Mouse (Mus musculus): Measurements from ENCODE around the gene Susd6. TPM values are rescaled to one million over a fixed set of nuclear protein-coding genes. Genes with fewer than 3 reads are reported as not detected.

Gene Susd6
- total RNA-seq, 1 experiment, result 49.5 TPM

DNA sequence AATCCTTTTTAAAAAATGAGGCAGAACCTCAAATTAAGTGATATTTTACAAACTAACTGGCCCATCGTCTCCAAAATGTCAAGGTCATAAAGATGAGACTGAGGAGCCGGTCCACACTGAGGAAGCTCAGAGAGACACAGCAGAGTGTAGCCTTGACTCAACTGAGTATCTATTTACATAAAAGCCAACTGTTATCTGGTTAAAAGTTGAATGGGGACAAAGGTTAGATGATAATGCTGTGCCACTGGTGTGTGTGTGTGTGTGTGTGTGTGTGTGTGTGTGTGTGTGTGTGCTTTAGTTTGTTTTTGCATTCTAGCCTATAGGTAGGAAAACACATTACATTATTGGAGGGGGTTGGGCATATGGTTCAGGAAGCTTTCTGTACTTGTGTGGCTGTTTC lies 100.8 kb downstream of the Susd6 start:
- H3K4me3 ChIP-seq (ENCODE audit: insufficient read depth in 1 of 2, low read depth in 1 of 2, low read length in 2 of 2, poor library complexity in 1 of 2, severe bottlenecking in 1 of 2), result no peak overlapping the region
- H3K4me1 ChIP-seq (ENCODE audit: control insufficient read depth in 2 of 2, insufficient read depth in 2 of 2, low read length in 2 of 2, poor library complexity in 1 of 2), result peaks cover 0 to 18% of the 10 kb centered on the region in 2 experiments; a peak in 1 of 4 replicates
- no peak for DNase-seq (ENCODE audit: low read depth, low spot score)
- in situ Hi-C loops (cut with MboI; ENCODE audit: low sequenced_read_pairs in 2 of 2, unreplicated experiment in 2 of 2), result loop anchor here in 1 of 2 experiments (10.0 kb wide), 1 partner anchor 126 kb away; the partner anchor contains the start of gene Ccdc177
- H3K9me3 ChIP-seq (ENCODE audit: control insufficient read depth, insufficient read depth, low read depth, low read length), result no peaks in the 10 kb centered on the region
- H3K9ac ChIP-seq (ENCODE audit: insufficient read depth, low read depth, low read length, poor library complexity, severe bottlenecking), result no peak overlapping the region
- no peak overlapping the region for H3K27ac ChIP-seq (ENCODE audit: insufficient read depth, low read depth, low read length, poor library complexity, severe bottlenecking)
- no peaks in the 10 kb centered on the region for H3K36me3 ChIP-seq (ENCODE audit: control insufficient read depth, insufficient read depth, low read length, poor library complexity, severe bottlenecking)
- TF ChIP-seq ZC3H11A (IDR thresholded peaks at IDR 0.05; ENCODE audit: borderline replicate concordance, low read depth, low read length) (no peak), HCFC1 (IDR thresholded peaks at IDR 0.05; ENCODE audit: borderline replicate concordance, insufficient read depth, low read length) (no peak), CHD2 (IDR thresholded peaks at IDR 0.05; ENCODE audit: low read depth, low read length) (no peak), ZNF384 (IDR thresholded peaks at IDR 0.05; ENCODE audit: low read depth, low read length) (no peak), MAFK (IDR thresholded peaks at IDR 0.05; ENCODE audit: insufficient read depth, low read depth, low read length) (no peak)

- H3K27ac ChIP-seq (ENCODE audit: insufficient read depth, low read depth, low read length, poor library complexity, severe bottlenecking), result no peak overlapping the region
- in situ Hi-C loops (cut with MboI; ENCODE audit: low sequenced_read_pairs in 2 of 2, unreplicated experiment in 2 of 2), result loop anchor here in 1 of 2 experiments (10.0 kb wide), 1 partner anchor 129 kb away; the partner anchor contains the start of gene Ccdc177
- H3K9me3 ChIP-seq (ENCODE audit: control insufficient read depth, insufficient read depth, low read depth, low read length), result no peaks in the 10 kb centered on the region
- H3K4me1 ChIP-seq (ENCODE audit: control insufficient read depth in 2 of 2, insufficient read depth in 2 of 2, low read length in 2 of 2, poor library complexity in 1 of 2), result peaks cover 0 to 11% of the 10 kb centered on the region in 2 experiments; a peak in 1 of 4 replicates
- DNase-seq (ENCODE audit: low read depth, low spot score), result no peak
- H3K36me3 ChIP-seq (ENCODE audit: control insufficient read depth, insufficient read depth, low read length, poor library complexity, severe bottlenecking), result no peaks in the 10 kb centered on the region
- TF ChIP-seq ZNF384 (IDR thresholded peaks at IDR 0.05; ENCODE audit: low read depth, low read length) (0 out of 2 replicates have a peak, but pooled peaks have one; percentile 16), CHD2 (IDR thresholded peaks at IDR 0.05; ENCODE audit: low read depth, low read length) (no peak)
- H3K4me3 ChIP-seq (ENCODE audit: insufficient read depth in 1 of 2, low read depth in 1 of 2, low read length in 2 of 2, poor library complexity in 1 of 2, severe bottlenecking in 1 of 2), result no peak overlapping the region
- no peak overlapping the region for H3K9ac ChIP-seq (ENCODE audit: insufficient read depth, low read depth, low read length, poor library complexity, severe bottlenecking)
Measured at GRCm38 (mm10) chr12:80893720-80894494, 103.6 kb downstream of the Susd6 start.

GRCm38 (mm10) chr12:80894973-80895570 lies 104.8 kb downstream of the Susd6 start:
- Histone ChIP-seq H3K9ac (ENCODE audit: insufficient read depth, low read depth, low read length, poor library complexity, severe bottlenecking) (peak overlapping the region; percentile 12; the same call in 1 of the 2 replicates), H3K4me3 (ENCODE audit: insufficient read depth in 1 of 2, low read depth in 1 of 2, low read length in 2 of 2, poor library complexity in 1 of 2, severe bottlenecking in 1 of 2) (peak overlapping the region; percentile 20 to 32; a peak in 3 of 4 replicates), H3K27ac (ENCODE audit: insufficient read depth, low read depth, low read length, poor library complexity, severe bottlenecking) (no peak overlapping the region), H3K4me1 (ENCODE audit: control insufficient read depth in 2 of 2, insufficient read depth in 2 of 2, low read length in 2 of 2, poor library complexity in 1 of 2) (peaks cover 0 to 11% of the 10 kb centered on the region in 2 experiments; a peak in 1 of 4 replicates), H3K9me3 (ENCODE audit: control insufficient read depth, insufficient read depth, low read depth, low read length) (no peaks in the 10 kb centered on the region), H3K36me3 (ENCODE audit: control insufficient read depth, insufficient read depth, low read length, poor library complexity, severe bottlenecking) (no peaks in the 10 kb centered on the region)
- TF ChIP-seq ZC3H11A (IDR thresholded peaks at IDR 0.05; ENCODE audit: borderline replicate concordance, low read depth, low read length) (peak; percentile 93), ZNF384 (IDR thresholded peaks at IDR 0.05; ENCODE audit: low read depth, low read length) (no peak)
- in situ Hi-C loops (cut with MboI; ENCODE audit: low sequenced_read_pairs in 2 of 2, unreplicated experiment in 2 of 2), result loop anchor here in 1 of 2 experiments (10.0 kb wide), 1 partner anchor 130 kb away; the partner anchor contains the start of gene Ccdc177
- peak; percentile 73 for DNase-seq (ENCODE audit: low read depth, low spot score)

GRCm38 (mm10) chr12:80909631-80910030 lies 119.3 kb downstream of the Susd6 start:
- TF ChIP-seq ZC3H11A (IDR thresholded peaks at IDR 0.05; ENCODE audit: borderline replicate concordance, low read depth, low read length) (no peak), HCFC1 (IDR thresholded peaks at IDR 0.05; ENCODE audit: borderline replicate concordance, insufficient read depth, low read length) (no peak), CHD2 (IDR thresholded peaks at IDR 0.05; ENCODE audit: low read depth, low read length) (no peak), ZNF384 (IDR thresholded peaks at IDR 0.05; ENCODE audit: low read depth, low read length) (no peak), MAFK (IDR thresholded peaks at IDR 0.05; ENCODE audit: insufficient read depth, low read depth, low read length) (no peak)
- no peak overlapping the region for H3K9ac ChIP-seq (ENCODE audit: insufficient read depth, low read depth, low read length, poor library complexity, severe bottlenecking)
- no peak overlapping the region for H3K4me3 ChIP-seq (ENCODE audit: insufficient read depth in 1 of 2, low read depth in 1 of 2, low read length in 2 of 2, poor library complexity in 1 of 2, severe bottlenecking in 1 of 2)
- no peak overlapping the region for H3K27ac ChIP-seq (ENCODE audit: insufficient read depth, low read depth, low read length, poor library complexity, severe bottlenecking)
- H3K36me3 ChIP-seq (ENCODE audit: control insufficient read depth, insufficient read depth, low read length, poor library complexity, severe bottlenecking), result no peaks in the 10 kb centered on the region
- no peaks in the 10 kb centered on the region for H3K9me3 ChIP-seq (ENCODE audit: control insufficient read depth, insufficient read depth, low read depth, low read length)
- in situ Hi-C loops (cut with MboI; ENCODE audit: low sequenced_read_pairs in 2 of 2, unreplicated experiment in 2 of 2), result no loop called here
- no peaks in the 10 kb centered on the region for H3K4me1 ChIP-seq (ENCODE audit: control insufficient read depth in 2 of 2, insufficient read depth in 2 of 2, low read length in 2 of 2, poor library complexity in 1 of 2)
- DNase-seq (ENCODE audit: low read depth, low spot score), result no peak
